Comparison of ENCODE assay signal across 18 mouse cellular contexts in genomic region chr2:118483032-118483431, GRCm38 (mm10).
"Had no signal": no experiment of that assay in that cellular context is flagged by ENCODE, and none has a peak within 500 bp of the region (broad histone marks: within the 10 kb centered on the region; RNA-seq: fewer than 3 reads in every experiment).

No protein-coding gene starts in this region.

- H3K36me3 ChIP-seq: limb, embryonic 12.5 days; limb, embryonic 15.5 days; neural tube, embryonic 13.5 days; stomach, embryonic 15.5 days had no signal

- H3K4me3 ChIP-seq: left cerebral cortex, adult 2 months; limb, embryonic 12.5 days; limb, embryonic 15.5 days; neural tube, embryonic 13.5 days; stomach, embryonic 15.5 days had no signal

- H3K27ac ChIP-seq: kidney, postnatal 0 days; left cerebral cortex, adult 2 months; limb, embryonic 12.5 days; limb, embryonic 15.5 days; liver, embryonic 14.5 days; neural tube, embryonic 13.5 days; stomach, embryonic 15.5 days had no signal

- H3K9me3 ChIP-seq: limb, embryonic 12.5 days; limb, embryonic 15.5 days; neural tube, embryonic 13.5 days; stomach, embryonic 15.5 days had no signal

- DNase-seq: kidney, adult 2 months; kidney, postnatal 25 days; layer of hippocampus, postnatal 36 days; left cerebral cortex, postnatal 4 days; liver, postnatal 0 days; lung, embryonic 14.5 days; lung, postnatal 36 days; midbrain, embryonic 14.5 days; retina, postnatal 1 day; right cerebral cortex, postnatal 25 days; spleen, adult 18-20 months had no signal

- H3K27me3 ChIP-seq: limb, embryonic 12.5 days; limb, embryonic 15.5 days; neural tube, embryonic 13.5 days; stomach, embryonic 15.5 days had no signal
